14 mouse cellular contexts compared by ENCODE assay signal in the genomic region with DNA sequence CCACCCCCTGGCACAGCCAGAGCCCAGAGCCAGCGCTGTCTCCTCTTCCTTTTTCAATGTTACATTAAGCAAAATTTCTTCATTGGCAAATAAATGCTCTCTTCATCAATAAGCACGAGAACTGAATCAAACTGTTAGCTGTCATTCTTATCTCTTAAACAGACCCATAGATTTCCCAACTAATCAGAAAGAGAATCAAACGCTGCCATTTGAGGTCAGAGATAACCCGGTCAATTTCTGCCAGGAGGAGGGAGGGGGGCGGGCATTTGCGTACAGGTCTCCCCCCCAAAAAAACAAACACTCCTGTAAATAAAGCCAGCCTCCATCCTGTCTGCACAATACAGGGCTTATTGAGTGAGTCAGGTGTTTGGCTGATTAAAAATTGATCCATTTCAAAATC. TPM values are rescaled to one million over a fixed set of nuclear protein-coding genes. Genes with fewer than 3 reads are reported as not detected.
DNase-seq lines count a peak whose midpoint lies in the region; ATAC-seq and TF ChIP-seq lines count a peak whose summit lies in the region.
"Had no signal": no experiment of that assay in that cellular context is flagged by ENCODE, and none has a peak within 500 bp of the region (broad histone marks: within the 10 kb centered on the region; RNA-seq: fewer than 3 reads in every experiment).

No protein-coding gene starts in this region.

- H3K27ac ChIP-seq in liver, adult 2 months (replicated peaks; ENCODE audit: insufficient read depth, low read depth, low read length) = no peak overlapping the region
- no peak overlapping the region for H3K27ac ChIP-seq in liver, embryonic 12.5 days
- H3K27ac ChIP-seq in midbrain, embryonic 12.5 days (replicated peaks) = peak overlapping the region; percentile 66; the same call in 1 of the 2 replicates
- no peak overlapping the region for H3K27ac ChIP-seq in midbrain, embryonic 16.5 days (ENCODE audit: low read length)
- 0 out of 2 replicates have a peak overlapping the region, but pooled peaks have one; percentile 57 for H3K27ac ChIP-seq in embryonic facial prominence, embryonic 10.5 days (replicated peaks)
- peak overlapping the region; percentile 79; the same call in 1 of the 2 replicates for H3K27ac ChIP-seq in liver, postnatal 0 days (ENCODE audit: low read depth)
- H3K27ac ChIP-seq: gastrocnemius, adult 2 months had no signal

- peaks cover 24% of the 10 kb centered on the region for H3K4me1 ChIP-seq in liver, adult 2 months (ENCODE audit: control insufficient read depth, insufficient read depth, low read length)
- H3K4me1 ChIP-seq in liver, embryonic 12.5 days = peaks cover 8% of the 10 kb centered on the region; the same call in 1 of the 2 replicates
- peaks cover 37% of the 10 kb centered on the region for H3K4me1 ChIP-seq in midbrain, embryonic 12.5 days
- H3K4me1 ChIP-seq in midbrain, embryonic 16.5 days (ENCODE audit: control insufficient read depth, insufficient read depth, low read length) = peaks cover 7% of the 10 kb centered on the region; the same call in 1 of the 2 replicates
- H3K4me1 ChIP-seq in embryonic facial prominence, embryonic 10.5 days = peaks cover 63% of the 10 kb centered on the region
- H3K4me1 ChIP-seq in liver, postnatal 0 days (ENCODE audit: insufficient read depth) = no peaks in the 10 kb centered on the region
- H3K4me1 ChIP-seq: heart, embryonic 12.5 days had no signal

- no peaks in the 10 kb centered on the region for H3K36me3 ChIP-seq in liver, adult 2 months (ENCODE audit: control insufficient read depth, insufficient read depth, low read length)
- no peaks in the 10 kb centered on the region for H3K36me3 ChIP-seq in liver, embryonic 12.5 days
- H3K36me3 ChIP-seq in midbrain, embryonic 12.5 days = no peaks in the 10 kb centered on the region
- H3K36me3 ChIP-seq in midbrain, embryonic 16.5 days (ENCODE audit: control insufficient read depth, insufficient read depth, low read length) = 0 out of 2 replicates have a peak, but pooled peaks cover under 1% of the 10 kb centered on the region
- H3K36me3 ChIP-seq in embryonic facial prominence, embryonic 10.5 days (replicated peaks) = no peaks in the 10 kb centered on the region
- H3K36me3 ChIP-seq in liver, postnatal 0 days (replicated peaks; ENCODE audit: insufficient read depth, low read length) = no peaks in the 10 kb centered on the region
- H3K36me3 ChIP-seq: heart, embryonic 12.5 days; hindbrain, embryonic 15.5 days had no signal

- WGBS in liver, adult 2 months = 29% methylated on average over 6 of the region's 6 CpGs
- WGBS in liver, embryonic 12.5 days (ENCODE audit: insufficient replicate concordance) = 61% methylated on average over 6 of the region's 6 CpGs
- 86% methylated on average over 6 of the region's 6 CpGs for WGBS in midbrain, embryonic 12.5 days
- 82% methylated on average over 6 of the region's 6 CpGs for WGBS in midbrain, embryonic 16.5 days
- WGBS in embryonic facial prominence, embryonic 10.5 days = 75% methylated on average over 6 of the region's 6 CpGs
- WGBS in liver, postnatal 0 days (ENCODE audit: insufficient replicate concordance) = 55% methylated on average over 6 of the region's 6 CpGs

- no peak overlapping the region for H3K4me2 ChIP-seq in liver, embryonic 12.5 days
- H3K4me2 ChIP-seq in midbrain, embryonic 12.5 days (replicated peaks) = no peak overlapping the region
- no peak overlapping the region for H3K4me2 ChIP-seq in midbrain, embryonic 16.5 days (ENCODE audit: low read length)
- peak overlapping the region; percentile 58 for H3K4me2 ChIP-seq in liver, postnatal 0 days (ENCODE audit: low read depth, low read length)
- H3K4me2 ChIP-seq: forebrain, embryonic 13.5 days; heart, embryonic 12.5 days; hindbrain, embryonic 15.5 days had no signal

- DNase-seq in liver, adult 2 months (ENCODE audit: extremely low read depth, low read depth, low spot score) = peak; percentile 80
- DNase-seq in embryonic facial prominence, embryonic 10.5 days (ENCODE audit: low spot score) = no peak
- no peak for DNase-seq in liver, postnatal 0 days
- DNase-seq: cerebellum, adult 18-20 months; cerebellum, adult 9-11 months; cerebellum, postnatal 36 days; gastrocnemius, adult 2 months; gastrocnemius, postnatal 25 days had no signal

- H3K9me3 ChIP-seq in liver, embryonic 12.5 days (replicated peaks) = no peaks in the 10 kb centered on the region
- no peaks in the 10 kb centered on the region for H3K9me3 ChIP-seq in midbrain, embryonic 12.5 days
- peaks cover under 1% of the 10 kb centered on the region; the same call in 1 of the 2 replicates for H3K9me3 ChIP-seq in midbrain, embryonic 16.5 days (replicated peaks; ENCODE audit: control insufficient read depth, low read length, poor library complexity, severe bottlenecking)
- peaks cover 2% of the 10 kb centered on the region; the same call in 1 of the 2 replicates for H3K9me3 ChIP-seq in embryonic facial prominence, embryonic 10.5 days
- H3K9me3 ChIP-seq in liver, postnatal 0 days (ENCODE audit: low read length) = no peaks in the 10 kb centered on the region
- H3K9me3 ChIP-seq: forebrain, embryonic 13.5 days; heart, embryonic 12.5 days; hindbrain, embryonic 15.5 days had no signal

- H3K4me3 ChIP-seq in liver, adult 2 months (ENCODE audit: insufficient read depth, low read depth, low read length) = no peak overlapping the region
- no peak overlapping the region for H3K4me3 ChIP-seq in liver, embryonic 12.5 days
- no peak overlapping the region for H3K4me3 ChIP-seq in midbrain, embryonic 12.5 days
- H3K4me3 ChIP-seq in midbrain, embryonic 16.5 days (ENCODE audit: low read depth, low read length) = no peak overlapping the region
- no peak overlapping the region for H3K4me3 ChIP-seq in embryonic facial prominence, embryonic 10.5 days
- peak overlapping the region; percentile 50 for H3K4me3 ChIP-seq in liver, postnatal 0 days (ENCODE audit: low read depth, low read length)
- H3K4me3 ChIP-seq: forebrain, embryonic 13.5 days; gastrocnemius, adult 2 months; heart, embryonic 12.5 days; hindbrain, embryonic 15.5 days had no signal

- TF ChIP-seq POLR2A in liver, adult 2 months (IDR thresholded peaks at IDR 0.05; ENCODE audit: extremely low read depth, insufficient read depth, low read length) = no peak

- ATAC-seq in liver, embryonic 12.5 days = no peak
- ATAC-seq in midbrain, embryonic 12.5 days (ENCODE audit: low FRiP score, low read depth) = no peak
- no peak for ATAC-seq in midbrain, embryonic 16.5 days
- peak; percentile 46; the same call in 1 of the 2 replicates for ATAC-seq in liver, postnatal 0 days
- ATAC-seq: forebrain, embryonic 13.5 days had no signal

- TF ChIP-seq CTCF in liver, adult 2 months (IDR thresholded peaks at IDR 0.05; ENCODE audit: low read depth, low read length) = no peak
- no peak for TF ChIP-seq CTCF in liver, postnatal 0 days (IDR thresholded peaks at IDR 0.05; ENCODE audit: low read depth)

- H3K27me3 ChIP-seq in liver, adult 2 months (ENCODE audit: control insufficient read depth, insufficient read depth, low read length) = no peaks in the 10 kb centered on the region
- no peaks in the 10 kb centered on the region for H3K27me3 ChIP-seq in liver, embryonic 12.5 days (replicated peaks)
- H3K27me3 ChIP-seq in midbrain, embryonic 12.5 days = no peaks in the 10 kb centered on the region
- no peaks in the 10 kb centered on the region for H3K27me3 ChIP-seq in midbrain, embryonic 16.5 days (ENCODE audit: control insufficient read depth, insufficient read depth, low read depth, low read length)
- no peaks in the 10 kb centered on the region for H3K27me3 ChIP-seq in embryonic facial prominence, embryonic 10.5 days (replicated peaks; ENCODE audit: low read depth, poor library complexity, severe bottlenecking)
- H3K27me3 ChIP-seq in liver, postnatal 0 days (ENCODE audit: insufficient read depth, low read length) = no peaks in the 10 kb centered on the region
- H3K27me3 ChIP-seq: forebrain, embryonic 13.5 days; heart, embryonic 12.5 days; hindbrain, embryonic 15.5 days had no signal

- H3K9ac ChIP-seq in liver, adult 2 months (ENCODE audit: low read depth, low read length) = no peak overlapping the region
- no peak overlapping the region for H3K9ac ChIP-seq in liver, embryonic 12.5 days
- H3K9ac ChIP-seq in midbrain, embryonic 12.5 days (replicated peaks) = no peak overlapping the region
- H3K9ac ChIP-seq in midbrain, embryonic 16.5 days (ENCODE audit: low read depth, low read length) = no peak overlapping the region
- H3K9ac ChIP-seq in liver, postnatal 0 days (replicated peaks) = no peak overlapping the region
- H3K9ac ChIP-seq: forebrain, embryonic 13.5 days; heart, embryonic 12.5 days; hindbrain, embryonic 15.5 days had no signal

- 0 out of 2 replicates have a peak, but pooled peaks have one; percentile 12 for TF ChIP-seq EP300 in liver, postnatal 0 days (IDR thresholded peaks at IDR 0.05; ENCODE audit: low read depth)

- H3K79me2 ChIP-seq in liver, adult 2 months (ENCODE audit: control insufficient read depth, insufficient read depth, low read length) = no peaks in the 10 kb centered on the region

RNA-seq across cellular contexts. Expression of a gene that starts 33.2 kb away (rescaled TPM):
- total RNA-seq in liver, adult 2 months (2014; rRNA removed) = 4.1 and 5.9 TPM in 2 replicates
- 11.6 and 19.5 TPM in 2 replicates for polyA plus RNA-seq in liver, adult 2 months (2012; rRNA removed)
- 2.5 and 2.7 TPM in 2 replicates for polyA plus RNA-seq in liver, embryonic 12.5 days (2016; fragmentation: Nextera tagmentation; extraction: Ambion mirVana)
- 19.7 and 20.2 TPM in 2 replicates for polyA plus RNA-seq in midbrain, embryonic 12.5 days (2016; fragmentation: Nextera tagmentation; extraction: Ambion mirVana)
- 20.1 and 20.2 TPM in 2 replicates for polyA plus RNA-seq in midbrain, embryonic 16.5 days (2015; fragmentation: Nextera tagmentation; extraction: Ambion mirVana)
- polyA plus RNA-seq in embryonic facial prominence, embryonic 10.5 days (2016; fragmentation: Nextera tagmentation; extraction: Ambion mirVana) = 4.9 and 5.1 TPM in 2 replicates
- 3.5 and 3.6 TPM in 2 replicates for polyA plus RNA-seq in liver, postnatal 0 days (2015; fragmentation: Nextera tagmentation; extraction: Ambion mirVana)

Comparison
In these comparisons a context has a peak if more than half of its experiments do, and no peak if none do; other contexts are left out.
1. H3K27ac ChIP-seq: peak in midbrain, embryonic 12.5 days (single experiment), embryonic facial prominence, embryonic 10.5 days (single experiment) and liver, postnatal 0 days (single experiment); none in liver, adult 2 months (single experiment), liver, embryonic 12.5 days (single experiment) and midbrain, embryonic 16.5 days (single experiment).